Mouse (Mus musculus) lung, embryonic 14.5 days (tissue): ENCODE data around the gene Ehd3. TPM values are rescaled to one million over a fixed set of nuclear protein-coding genes. Genes with fewer than 3 reads are reported as not detected.
A peak's percentile ranks its signal among the peaks of the same experiment; 100 is the strongest.

ENCODE experiments used
- ATAC-seq: fragments of 200-750 bp; cut with Nextera tagmentation; 2 replicates; pipeline ENCODE4 v1.8.0; 2017; ENCODE audit warnings: mild to moderate bottlenecking, moderate TSS enrichment, moderate library complexity; ENCODE audit not compliant: insufficient read depth
- DNase-seq: peaks from one replicate; pipeline ENCODE4 v3.0.0-alpha.2; 2015
- H3K27ac ChIP-seq: fragments of 300-500 bp; sonication (generic); 2 replicates; pipeline ENCODE4 v1.5.1; 2014; ENCODE audit warnings: low read depth, mild to moderate bottlenecking, moderate library complexity
- H3K27me3 ChIP-seq: fragments of 300-500 bp; sonication (generic); 2 replicates; pipeline ENCODE4 v1.6.1; 2014; ENCODE audit warnings: low read length, control low read depth; ENCODE audit not compliant: insufficient read depth
- H3K36me3 ChIP-seq: fragments of 300-500 bp; sonication (generic); 2 replicates; pipeline ENCODE4 v1.6.1; 2014; ENCODE audit warnings: control low read depth; ENCODE audit not compliant: insufficient read depth
- H3K4me1 ChIP-seq: fragments of 300-500 bp; sonication (generic); 2 replicates; pipeline ENCODE4 v1.6.1; 2014; ENCODE audit warnings: antibody characterized with exemption, control low read depth; ENCODE audit not compliant: insufficient read depth
- H3K4me2 ChIP-seq: fragments of 300-500 bp; sonication (generic); 2 replicates; pipeline ENCODE4 v1.6.1; 2014; ENCODE audit warnings: mild to moderate bottlenecking
- H3K4me3 ChIP-seq: fragments of 300-500 bp; sonication (generic); 2 replicates; pipeline ENCODE4 v1.5.1; 2014; ENCODE audit warnings: low read depth, low read length
- H3K9ac ChIP-seq: fragments of 300-500 bp; sonication (generic); 2 replicates; pipeline ENCODE4 v1.6.1; 2014
- H3K9me3 ChIP-seq: fragments of 300-500 bp; sonication (generic); 2 replicates; pipeline ENCODE4 v1.6.1; 2016; ENCODE audit warnings: low read depth, low read length, control low read depth
- CTCF ChIP-seq: IDR thresholded peaks from 2 replicates; pipeline ENCODE4 v1.5.1; 2016; ENCODE audit warnings: antibody characterized with exemption, low read depth
- WGBS: fragments of 180-500 bp; shearing (Covaris S2); extraction: QIAGEN DNeasy Blood & Tissue Kit; methylation state at CpG from one replicate; pipeline ENCODE4 v1.1.7; 2014; 5-methylcytosine and 5-hydroxymethylcytosine counted together
- polyA plus RNA-seq: library from polyadenylated mRNA; unstranded; fragments of >200 nt; fragmentation: Nextera tagmentation; extraction: Ambion mirVana; gene quantifications from 2 replicates; pipeline ENCODE4 v1.2.1, GENCODE M21; 2014

Ehd3 gene
- polyA plus RNA-seq, 1 experiment from 2014 or later: 13.4 TPM

GRCm38 (mm10) chr17:73804592-73805271, 798 bp downstream of the Ehd3 start:
- ATAC-seq (peak; percentile 95), DNase-seq (peak; percentile 96)
- Histone ChIP-seq H3K9me3 (no peaks in the 10 kb centered on the region), H3K27ac (no peak overlapping the region), H3K4me3 (peak overlapping the region; percentile 54), H3K9ac (peak overlapping the region; percentile 58), H3K4me1 (no peaks in the 10 kb centered on the region), H3K27me3 (no peaks in the 10 kb centered on the region), H3K36me3 (no peaks in the 10 kb centered on the region), H3K4me2 (peak overlapping the region; percentile 82)
- peak; percentile 69 for TF ChIP-seq CTCF
- under 1% methylated on average over 45 of the region's 45 CpGs for WGBS

DNA sequence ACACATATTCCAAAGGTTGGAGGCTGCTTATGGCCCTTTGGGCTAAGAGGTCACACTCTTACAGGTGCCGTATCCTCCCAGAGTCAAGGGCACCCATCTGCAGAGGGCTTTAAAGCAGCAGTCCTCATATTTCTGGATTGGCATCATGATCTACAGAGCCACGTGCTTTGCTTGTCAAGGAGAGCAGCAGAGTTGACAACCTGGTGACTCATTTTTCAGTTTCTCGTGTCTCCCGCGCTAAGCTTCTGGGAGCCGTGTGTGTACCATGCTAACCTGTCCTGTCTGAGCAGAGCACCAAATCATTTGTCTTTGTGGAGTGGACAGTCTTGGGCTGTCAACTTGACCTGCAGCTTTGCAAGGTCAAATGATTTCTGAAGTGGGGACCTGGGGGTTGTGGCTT, 2.4 kb downstream of the Ehd3 start:
- Histone ChIP-seq H3K36me3 (no peaks in the 10 kb centered on the region), H3K4me2 (peak overlapping the region; percentile 23; the same call in 1 of the 2 replicates), H3K4me1 (no peaks in the 10 kb centered on the region), H3K27me3 (no peaks in the 10 kb centered on the region), H3K27ac (no peak overlapping the region), H3K9ac (no peak overlapping the region), H3K4me3 (no peak overlapping the region), H3K9me3 (no peaks in the 10 kb centered on the region)
- ATAC-seq: no peak
- 73% methylated on average over 6 of the region's 6 CpGs for WGBS
- DNase-seq: no peak
- no peak for TF ChIP-seq CTCF

DNA sequence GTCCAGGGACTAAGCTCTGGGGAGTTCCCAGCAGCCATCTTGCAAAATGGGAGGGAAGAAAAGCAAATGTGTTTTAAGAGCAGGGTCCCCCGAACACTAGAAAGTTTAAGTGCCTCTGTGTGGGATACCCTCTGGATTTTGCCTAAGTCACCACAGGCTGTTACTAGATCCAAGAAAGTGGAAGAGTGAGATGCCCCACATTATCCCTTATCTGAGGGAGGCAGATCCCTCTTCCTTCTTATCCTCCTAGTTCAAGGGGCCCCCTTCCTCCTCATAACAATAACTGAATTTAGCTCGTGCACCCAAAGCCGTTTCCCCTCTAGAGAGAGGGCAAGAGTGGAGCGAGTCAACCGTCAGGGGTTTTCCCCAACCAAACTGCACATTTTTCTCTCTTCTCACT, 3.3 kb downstream of the Ehd3 start:
- Histone ChIP-seq H3K9me3 (no peaks in the 10 kb centered on the region), H3K36me3 (no peaks in the 10 kb centered on the region), H3K4me3 (no peak overlapping the region), H3K27ac (no peak overlapping the region), H3K4me2 (no peak overlapping the region), H3K9ac (no peak overlapping the region), H3K27me3 (no peaks in the 10 kb centered on the region), H3K4me1 (no peaks in the 10 kb centered on the region)
- 75% methylated on average over 5 of the region's 5 CpGs for WGBS
- no peak for TF ChIP-seq CTCF
- DNase-seq: no peak
- no peak for ATAC-seq

DNA sequence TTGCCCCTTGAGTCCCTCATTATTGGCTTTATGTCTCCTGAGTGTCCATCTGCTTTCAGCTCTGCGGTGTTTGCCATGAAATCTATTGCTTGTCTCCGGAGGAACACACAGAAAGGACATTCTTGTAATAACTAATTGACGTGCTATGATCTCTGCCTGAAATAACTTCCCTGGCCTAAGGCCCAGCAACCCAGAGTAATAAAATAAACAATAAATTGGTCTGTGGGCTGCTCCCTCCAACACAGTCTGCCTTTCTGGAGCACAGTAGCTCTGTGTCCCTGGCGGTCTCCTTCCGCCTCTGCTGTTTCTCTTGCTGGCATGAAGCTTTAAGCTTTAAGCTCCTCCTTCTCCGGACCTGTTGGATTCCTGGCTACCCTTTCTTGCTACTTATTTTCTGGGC, 4.5 kb downstream of the Ehd3 start:
- Histone ChIP-seq H3K4me2 (peak overlapping the region; percentile 10; the same call in 1 of the 2 replicates), H3K9ac (no peak overlapping the region), H3K9me3 (no peaks in the 10 kb centered on the region), H3K4me1 (no peaks in the 10 kb centered on the region), H3K36me3 (no peaks in the 10 kb centered on the region), H3K27me3 (no peaks in the 10 kb centered on the region), H3K4me3 (no peak overlapping the region), H3K27ac (peak overlapping the region; percentile 43; the same call in 1 of the 2 replicates)
- TF ChIP-seq CTCF: 0 out of 2 replicates have a peak, but pooled peaks have one; percentile 25
- DNase-seq (peak; percentile 86), ATAC-seq (peak; percentile 82)
- 43% methylated on average over 6 of the region's 6 CpGs for WGBS

DNA sequence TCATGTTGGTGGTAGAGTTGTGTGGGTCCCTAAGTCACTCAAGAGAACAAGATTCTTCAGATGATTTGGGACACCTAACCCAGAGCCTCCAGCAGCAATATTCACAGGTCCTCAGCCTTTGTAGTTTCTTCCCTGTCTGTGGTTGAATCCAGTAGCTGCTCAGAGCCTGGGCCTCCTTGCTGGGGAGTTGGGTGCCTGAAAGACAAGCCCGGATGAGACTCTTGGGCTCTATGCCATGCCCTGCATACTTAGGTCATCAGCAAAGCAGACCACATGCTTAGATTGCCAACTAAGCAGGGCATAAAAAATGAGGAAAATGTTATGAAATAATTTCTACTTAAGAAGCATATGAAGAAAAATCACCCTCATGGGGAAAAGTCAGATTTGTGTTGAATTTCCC, 6.9 kb downstream of the Ehd3 start:
- TF ChIP-seq CTCF: no peak
- WGBS: 65% methylated on average over 1 of the region's 1 CpGs
- no peak for DNase-seq

DNA sequence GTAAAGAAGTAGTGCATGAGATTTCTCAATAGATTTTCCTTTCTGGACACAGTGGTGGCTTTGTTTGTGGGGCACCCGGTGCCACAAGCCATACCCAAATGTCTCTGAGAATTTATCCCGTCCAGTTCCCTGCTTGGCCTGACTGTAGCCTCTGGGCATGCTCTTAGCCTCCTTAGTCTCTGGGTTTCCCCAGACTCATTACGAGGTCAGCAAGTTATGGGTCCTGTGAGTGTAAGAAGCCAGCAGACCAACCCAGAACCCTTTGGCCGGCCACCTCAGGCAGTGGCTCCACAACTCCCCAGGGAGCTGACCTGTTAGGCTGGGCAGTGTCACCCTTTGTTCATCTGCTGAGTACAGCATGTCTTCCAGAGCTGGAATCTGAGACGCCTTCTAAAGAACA, 7.6 kb downstream of the Ehd3 start:
- DNase-seq (no peak), ATAC-seq (no peak)
- WGBS: 85% methylated on average over 5 of the region's 5 CpGs
- Histone ChIP-seq H3K27ac (no peak overlapping the region), H3K4me2 (no peak overlapping the region), H3K9me3 (no peaks in the 10 kb centered on the region), H3K4me1 (no peaks in the 10 kb centered on the region), H3K36me3 (no peaks in the 10 kb centered on the region), H3K4me3 (no peak overlapping the region), H3K27me3 (no peaks in the 10 kb centered on the region), H3K9ac (no peak overlapping the region)
- TF ChIP-seq CTCF: no peak

More for the DNA sequence above, 6.9 kb downstream of the Ehd3 start:
- Histone ChIP-seq H3K4me2 (no peak overlapping the region), H3K4me3 (no peak overlapping the region), H3K36me3 (no peaks in the 10 kb centered on the region), H3K27ac (no peak overlapping the region), H3K27me3 (no peaks in the 10 kb centered on the region), H3K9ac (no peak overlapping the region), H3K9me3 (no peaks in the 10 kb centered on the region), H3K4me1 (no peaks in the 10 kb centered on the region)
- ATAC-seq: no peak

DNA sequence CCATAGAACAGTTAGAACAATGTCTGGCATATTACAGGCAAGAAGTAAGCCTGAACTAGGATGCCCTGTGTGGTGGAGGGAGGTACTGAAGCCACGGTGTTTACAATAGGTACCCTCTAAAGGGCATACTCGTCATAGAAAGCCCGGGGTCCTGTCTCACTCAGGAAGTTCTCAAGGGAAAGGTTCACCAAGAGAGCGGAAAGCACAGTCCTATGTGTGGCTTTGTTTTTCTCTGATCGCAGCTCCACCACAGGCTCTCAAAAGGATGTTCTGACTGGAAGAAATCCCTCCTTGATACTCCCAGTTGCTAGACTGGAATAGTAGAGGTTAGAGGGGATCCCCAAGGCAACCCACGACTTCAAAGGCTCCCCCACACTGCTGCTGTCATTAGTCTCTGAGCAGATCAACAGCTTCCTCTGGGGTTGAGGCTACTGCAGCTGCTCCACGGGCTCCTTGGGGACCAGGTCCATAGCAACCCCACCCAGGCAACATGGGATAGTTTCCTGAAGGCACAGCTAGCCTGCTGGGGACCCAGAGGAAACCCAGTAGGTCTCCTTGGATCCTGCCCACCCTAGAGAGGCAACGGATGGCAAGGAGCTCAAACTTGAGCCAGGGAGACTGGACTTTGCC, 9.2 kb downstream of the Ehd3 start:
- WGBS: 63% methylated on average over 8 of the region's 8 CpGs
- no peak for TF ChIP-seq CTCF
- Histone ChIP-seq H3K27me3 (no peaks in the 10 kb centered on the region), H3K27ac (no peak overlapping the region), H3K4me2 (no peak overlapping the region), H3K9me3 (no peaks in the 10 kb centered on the region), H3K36me3 (no peaks in the 10 kb centered on the region), H3K9ac (no peak overlapping the region), H3K4me3 (no peak overlapping the region), H3K4me1 (no peaks in the 10 kb centered on the region)
- DNase-seq: no peak
- no peak for ATAC-seq
